ENCODE assay signal across 8 mouse cellular contexts in the genomic region with DNA sequence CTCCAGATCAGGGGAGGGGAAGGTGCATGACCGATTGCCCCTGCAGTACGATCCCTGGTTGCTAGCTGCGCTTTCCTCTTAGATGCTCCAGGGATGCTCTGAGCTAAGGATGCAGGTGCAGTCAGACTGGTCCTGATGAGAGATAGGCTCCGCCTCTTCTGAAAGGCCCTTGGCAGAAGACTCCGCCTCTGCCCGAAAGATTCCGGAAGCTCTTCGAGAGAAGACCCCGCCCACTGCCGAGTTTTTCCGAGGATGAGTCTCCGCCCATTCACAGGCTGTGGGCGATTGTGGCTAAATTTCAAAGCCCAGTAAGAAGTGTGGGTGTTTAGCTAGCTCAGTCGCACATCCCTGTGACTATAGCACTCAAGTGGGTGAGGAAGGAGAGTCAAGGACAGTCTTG. TPM values are rescaled to one million over a fixed set of nuclear protein-coding genes. Genes with fewer than 3 reads are reported as not detected.
DNase-seq lines count a peak whose midpoint lies in the region; ATAC-seq and TF ChIP-seq lines count a peak whose summit lies in the region.
"Not testable (repeated sequence)": the region's sequence is repeated elsewhere in the genome, so short reads cannot be mapped to it uniquely, and the experiment has no call there.

No protein-coding gene starts in this region.

- not testable (repeated sequence) for H3K27me3 ChIP-seq in hindbrain, embryonic 14.5 days (ENCODE audit: control insufficient read depth, insufficient read depth, low read length); neural tube, embryonic 13.5 days; stomach, postnatal 0 days (ENCODE audit: control insufficient read depth, insufficient read depth, low read length)

- peak; percentile 92 for TF ChIP-seq POLR2A in cortical plate, adult 2 months (IDR thresholded peaks at IDR 0.05; ENCODE audit: extremely low read depth, insufficient read depth, low read length)

- H3K4me2 ChIP-seq in hindbrain, embryonic 14.5 days (replicated peaks): peak overlapping the region; percentile 48
- H3K4me2 ChIP-seq in neural tube, embryonic 13.5 days: peak overlapping the region; percentile 50
- not testable (repeated sequence) for H3K4me2 ChIP-seq in stomach, postnatal 0 days (replicated peaks; ENCODE audit: low read depth)

- TF ChIP-seq CTCF in cortical plate, adult 2 months (IDR thresholded peaks at IDR 0.05; ENCODE audit: extremely low read depth, insufficient read depth, low read length); gastrocnemius, adult 2 months (IDR thresholded peaks at IDR 0.05); stomach, postnatal 0 days (IDR thresholded peaks at IDR 0.05; ENCODE audit: low read depth): not testable (repeated sequence)

- not testable (repeated sequence) for H3K36me3 ChIP-seq in hindbrain, embryonic 14.5 days (replicated peaks; ENCODE audit: control insufficient read depth, insufficient read depth); neural tube, embryonic 13.5 days; stomach, postnatal 0 days (ENCODE audit: control insufficient read depth, insufficient read depth, low read length)

- not testable (repeated sequence) for TF ChIP-seq EP300 in stomach, postnatal 0 days (optimal IDR thresholded peaks at IDR 0.05)

- intact Hi-C loops in gastrocnemius, adult 2 months (cut with DNase I): not testable (repeated sequence)

- not testable (repeated sequence) for H3K4me1 ChIP-seq in cortical plate, adult 2 months (ENCODE audit: control insufficient read depth, insufficient read depth, low read length); hindbrain, embryonic 14.5 days (replicated peaks; ENCODE audit: control insufficient read depth, insufficient read depth, low read length); neural tube, embryonic 13.5 days (replicated peaks); stomach, postnatal 0 days (replicated peaks; ENCODE audit: control insufficient read depth, insufficient read depth)

- not testable (repeated sequence) for H3K27ac ChIP-seq in cortical plate, adult 2 months (ENCODE audit: insufficient read depth, low read length); gastrocnemius, adult 2 months; hindbrain, embryonic 14.5 days; stomach, postnatal 0 days (replicated peaks)
- peak overlapping the region; percentile 92; the same call in 1 of the 2 replicates for H3K27ac ChIP-seq in neural tube, embryonic 13.5 days (replicated peaks)

- peak; percentile 82 for ATAC-seq in hindbrain, embryonic 14.5 days (ENCODE audit: low FRiP score)
- peak; percentile 86 for ATAC-seq in neural tube, embryonic 13.5 days (ENCODE audit: low read depth)
- ATAC-seq in stomach, postnatal 0 days (ENCODE audit: low FRiP score, low TSS enrichment): peak; percentile 65

- H3K9ac ChIP-seq in hindbrain, embryonic 14.5 days; stomach, postnatal 0 days (ENCODE audit: low read length): not testable (repeated sequence)
- H3K9ac ChIP-seq in neural tube, embryonic 13.5 days: peak overlapping the region; percentile 54; the same call in 1 of the 2 replicates

- not testable (repeated sequence) for H3K9me3 ChIP-seq in hindbrain, embryonic 14.5 days (ENCODE audit: control insufficient read depth, low read length); neural tube, embryonic 13.5 days; stomach, postnatal 0 days (ENCODE audit: control insufficient read depth, low read length)

- peak overlapping the region; percentile 89 for H3K4me3 ChIP-seq in cortical plate, adult 2 months (ENCODE audit: insufficient read depth, low read length)
- not testable (repeated sequence) for H3K4me3 ChIP-seq in gastrocnemius, adult 2 months; stomach, postnatal 0 days (ENCODE audit: low read depth, low read length)
- H3K4me3 ChIP-seq in hindbrain, embryonic 14.5 days (replicated peaks; ENCODE audit: low read length): peak overlapping the region; percentile 41
- H3K4me3 ChIP-seq in neural tube, embryonic 13.5 days: peak overlapping the region; percentile 45

- peak; percentile 84 for DNase-seq in ZHBTc4 (ENCODE audit: low read depth, low spot score)
- peak; percentile 42 for DNase-seq in gastrocnemius, adult 2 months
- peak; percentile 61 for DNase-seq in hindbrain, embryonic 14.5 days (ENCODE audit: low spot score)
- peak; percentile 91 for DNase-seq in layer of hippocampus, adult 9-11 months
- peak; percentile 49 to 56 for DNase-seq in lung, adult 18-20 months
- DNase-seq in stomach, postnatal 0 days (ENCODE audit: low spot score): peak; percentile 69

- whole genome bisulfite sequencing in hindbrain, embryonic 14.5 days: under 1% methylated on average over 14 of the region's 14 CpGs
- under 1% methylated on average over 14 of the region's 14 CpGs for WGBS in neural tube, embryonic 13.5 days
- 8% methylated on average over 14 of the region's 14 CpGs for WGBS in stomach, postnatal 0 days

RNA-seq across cellular contexts. Expression of a gene that starts 2.6 kb away (rescaled TPM):
- polyA plus RNA-seq in cortical plate, adult 2 months (2012; rRNA removed): 30.1 and 33.9 TPM in 2 replicates
- total RNA-seq in gastrocnemius, adult 2 months (2021): 10 to 100 TPM; 14.2 to 15.9 TPM
- polyA plus RNA-seq in hindbrain, embryonic 14.5 days (2014; fragmentation: Nextera tagmentation; extraction: Ambion mirVana): 14.8 and 17.7 TPM in 2 replicates
- polyA plus RNA-seq in neural tube, embryonic 13.5 days (2015; fragmentation: Nextera tagmentation; extraction: Ambion mirVana): 11.5 and 12.3 TPM in 2 replicates
- polyA plus RNA-seq in stomach, postnatal 0 days (2015; fragmentation: Nextera tagmentation; extraction: Ambion mirVana): 2.8 TPM in 2 replicates

RNA-seq across cellular contexts. Expression of a gene that starts 57.4 kb away (rescaled TPM):
- 467 and 476 TPM in 2 replicates for polyA plus RNA-seq in cortical plate, adult 2 months (2012; rRNA removed)
- 1 to 10 TPM; 2.7 to 5.2 TPM for total RNA-seq in gastrocnemius, adult 2 months (2021)
- polyA plus RNA-seq in hindbrain, embryonic 14.5 days (2014; fragmentation: Nextera tagmentation; extraction: Ambion mirVana): 207 and 233 TPM in 2 replicates
- polyA plus RNA-seq in neural tube, embryonic 13.5 days (2015; fragmentation: Nextera tagmentation; extraction: Ambion mirVana): 234 and 259 TPM in 2 replicates
- polyA plus RNA-seq in stomach, postnatal 0 days (2015; fragmentation: Nextera tagmentation; extraction: Ambion mirVana): 9.6 and 10.1 TPM in 2 replicates

Comparison
In these comparisons a context has a peak if more than half of its experiments do, and no peak if none do; other contexts are left out.
1. RNA of a gene that starts 57.4 kb away (polyA plus RNA-seq): 467 to 476 TPM in cortical plate, adult 2 months, 234 to 259 TPM in neural tube, embryonic 13.5 days and 207 to 233 TPM in hindbrain, embryonic 14.5 days; 9.6 to 10.1 TPM in stomach, postnatal 0 days; every median in the first group is over 10 times any median in the second.
2. Peak in every context shown above with its lines, with median percentiles within 50 percentile points of each other: DNase-seq and ATAC-seq.